Mouse (Mus musculus) embryonic facial prominence, embryonic 13.5 days (tissue): ENCODE results near the gene Slc4a5. TPM values are rescaled to one million over a fixed set of nuclear protein-coding genes. Genes with fewer than 3 reads are reported as not detected.

Experiments
- ATAC-seq: fragments of 200-750 bp; cut with Nextera tagmentation; 2 replicates; pipeline ENCODE4 v1.8.0; 2017; ENCODE audit warnings: low read depth; ENCODE audit not compliant: insufficient number of reproducible peaks, insufficient read depth, low FRiP score, low TSS enrichment
- H3K27ac ChIP-seq: fragments of 300-500 bp; sonication (generic); 2 replicates; pipeline ENCODE4 v1.5.1; 2015; ENCODE audit warnings: moderate library complexity, mild to moderate bottlenecking, inconsistent platforms
- H3K27me3 ChIP-seq: fragments of 300-500 bp; sonication (generic); 2 replicates; pipeline ENCODE4 v1.6.1; 2015; ENCODE audit warnings: mild to moderate bottlenecking, inconsistent platforms
- H3K36me3 ChIP-seq: fragments of 300-500 bp; sonication (generic); 2 replicates; pipeline ENCODE4 v1.6.1; 2015; ENCODE audit warnings: mild to moderate bottlenecking, inconsistent platforms
- H3K4me1 ChIP-seq: fragments of 300-500 bp; sonication (generic); 2 replicates; pipeline ENCODE4 v1.6.1; 2015; ENCODE audit warnings: inconsistent platforms
- H3K4me2 ChIP-seq: fragments of 300-500 bp; sonication (generic); 2 replicates; pipeline ENCODE4 v1.6.1; 2015; ENCODE audit warnings: moderate library complexity, mild to moderate bottlenecking, inconsistent platforms
- H3K4me3 ChIP-seq: fragments of 300-500 bp; sonication (generic); 2 replicates; pipeline ENCODE4 v1.5.1; 2015; ENCODE audit warnings: mild to moderate bottlenecking, inconsistent platforms
- H3K9ac ChIP-seq: fragments of 300-500 bp; sonication (generic); 2 replicates; pipeline ENCODE4 v1.6.1; 2015; ENCODE audit warnings: mild to moderate bottlenecking, inconsistent platforms
- H3K9me3 ChIP-seq: fragments of 300-500 bp; sonication (generic); 2 replicates; pipeline ENCODE4 v1.6.1; 2016; ENCODE audit warnings: inconsistent platforms
- WGBS: fragments of 180-500 bp; shearing (Covaris S2); methylation state at CpG from one replicate; pipeline ENCODE4 v1.1.7; 2015; ENCODE audit warnings: mixed read lengths; 5-methylcytosine and 5-hydroxymethylcytosine counted together
- polyA plus RNA-seq: library from polyadenylated mRNA; unstranded; fragments of >200 nt; fragmentation: Nextera tagmentation; extraction: Ambion mirVana; gene quantifications from 2 replicates; pipeline ENCODE4 v1.2.1, GENCODE M21; 2015

Slc4a5 gene
- polyA plus RNA-seq, 1 experiment from 2014 or later: 0.20 TPM

DNA sequence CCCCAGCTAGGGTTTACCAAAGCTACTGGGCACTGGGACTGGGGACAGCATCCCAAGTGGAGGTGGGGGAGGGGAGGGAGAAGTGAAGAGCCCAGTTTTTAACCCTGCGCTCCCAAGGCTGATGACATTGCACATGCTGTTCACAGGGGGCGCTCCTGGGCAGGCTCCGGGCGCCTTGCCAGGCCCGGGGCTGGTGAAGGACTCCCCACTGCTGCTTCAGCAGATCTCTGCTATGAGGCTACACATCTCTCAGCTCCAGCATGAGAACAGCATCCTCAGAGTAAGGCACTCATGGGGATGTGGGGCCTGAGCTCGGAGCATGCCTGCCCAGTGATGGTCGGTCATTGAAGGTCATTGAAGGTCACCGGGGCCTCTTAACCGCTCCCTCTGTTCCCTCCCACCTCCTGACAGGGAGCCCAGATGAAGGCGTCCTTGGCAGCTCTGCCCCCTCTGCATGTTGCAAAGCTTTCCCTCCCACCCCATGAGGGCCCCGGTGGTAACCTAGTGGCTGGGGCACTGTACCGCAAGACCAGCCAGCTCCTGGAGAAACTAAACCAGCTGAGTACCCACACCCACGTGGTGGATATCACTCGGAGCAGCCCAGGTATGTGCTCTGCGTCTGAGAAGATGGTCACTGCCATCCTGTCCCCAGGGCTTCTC lies 22.2 kb upstream of the Slc4a5 start:
- no peaks in the 10 kb centered on the region for H3K9me3 ChIP-seq
- H3K9ac ChIP-seq: 0 out of 2 replicates have a peak overlapping the region, but pooled peaks have one; percentile 21
- no peaks in the 10 kb centered on the region for H3K27me3 ChIP-seq
- H3K4me1 ChIP-seq: no peaks in the 10 kb centered on the region; the same call in 1 of the 2 replicates
- H3K27ac ChIP-seq: 0 out of 2 replicates have a peak overlapping the region, but pooled peaks have one; percentile 22
- no peak for ATAC-seq
- no peak overlapping the region for H3K4me2 ChIP-seq
- no peak overlapping the region for H3K4me3 ChIP-seq
- peaks cover 86% of the 10 kb centered on the region for H3K36me3 ChIP-seq
- 47% methylated on average over 15 of the region's 15 CpGs for WGBS

DNA sequence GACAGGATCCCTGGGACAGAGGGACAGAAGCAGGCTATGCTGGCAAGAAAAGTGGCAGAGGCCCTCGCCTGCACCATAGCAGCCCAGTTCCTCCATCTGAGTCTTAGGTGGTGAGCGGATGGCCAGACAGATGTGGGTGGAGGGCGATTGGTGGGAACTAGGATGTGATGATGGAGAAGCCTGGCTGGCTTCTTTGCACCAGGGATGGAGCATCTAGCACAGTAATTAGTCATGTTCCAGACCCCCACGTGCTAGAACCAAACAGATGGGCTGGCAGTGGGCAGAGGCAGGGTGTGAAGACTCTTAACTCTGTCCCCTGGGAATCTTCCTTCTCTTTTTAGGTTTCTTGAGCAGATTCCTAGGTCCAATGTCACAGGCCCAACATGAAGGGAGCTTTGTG lies 16.3 kb upstream of the Slc4a5 start:
- Histone ChIP-seq H3K9me3 (no peaks in the 10 kb centered on the region), H3K4me2 (no peak overlapping the region), H3K9ac (no peak overlapping the region), H3K36me3 (peaks cover 28% of the 10 kb centered on the region), H3K4me1 (no peaks in the 10 kb centered on the region), H3K27ac (no peak overlapping the region), H3K27me3 (no peaks in the 10 kb centered on the region), H3K4me3 (no peak overlapping the region)
- ATAC-seq: no peak
- 84% methylated on average over 4 of the region's 4 CpGs for WGBS

DNA sequence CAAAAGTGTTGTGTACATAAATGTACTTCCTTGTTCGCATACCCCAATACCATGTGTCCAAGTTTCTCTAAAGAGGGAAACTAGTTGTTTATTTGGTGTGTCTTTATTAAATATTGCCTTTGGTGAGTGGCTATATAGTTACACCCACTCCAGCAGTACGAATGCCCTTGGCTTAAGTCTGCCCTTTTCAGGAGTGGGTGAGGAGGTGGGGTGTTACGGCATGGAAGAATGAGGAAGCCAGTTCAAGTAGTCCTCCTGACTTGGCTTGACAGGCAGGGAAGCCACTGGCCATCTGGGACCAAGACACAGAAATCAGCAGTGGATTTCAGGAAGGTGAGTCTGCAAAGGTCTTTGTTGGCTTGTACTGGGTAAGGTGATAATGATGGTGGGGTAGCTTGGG lies 13.8 kb upstream of the Slc4a5 start:
- Histone ChIP-seq H3K9me3 (no peaks in the 10 kb centered on the region), H3K4me1 (peaks cover 5% of the 10 kb centered on the region), H3K36me3 (peaks cover 4% of the 10 kb centered on the region; the same call in 1 of the 2 replicates), H3K9ac (no peak overlapping the region), H3K27me3 (no peaks in the 10 kb centered on the region), H3K27ac (no peak overlapping the region), H3K4me3 (no peak overlapping the region), H3K4me2 (no peak overlapping the region)
- WGBS: 94% methylated on average over 3 of the region's 3 CpGs
- no peak for ATAC-seq

DNA sequence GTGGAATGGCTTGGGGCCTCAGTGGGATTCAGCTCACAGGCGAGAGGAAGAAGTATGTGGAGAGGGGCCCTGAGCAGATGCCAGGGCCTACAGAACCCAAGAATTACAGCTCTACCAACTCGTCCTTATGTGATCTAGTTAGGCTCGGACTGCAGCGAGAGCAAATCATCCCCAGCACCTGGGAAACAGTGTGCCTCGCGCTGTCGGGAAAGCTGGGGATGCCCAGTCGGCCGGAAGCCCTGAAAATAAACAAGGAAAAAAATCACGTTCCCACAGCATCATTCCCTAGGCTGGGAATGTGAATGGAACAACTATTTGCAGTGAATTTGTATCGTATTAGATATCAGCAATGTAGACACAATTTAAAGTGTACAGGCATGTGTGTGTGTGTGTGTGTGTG lies 13.3 kb upstream of the Slc4a5 start:
- ATAC-seq: no peak
- Histone ChIP-seq H3K4me3 (no peak overlapping the region), H3K9ac (no peak overlapping the region), H3K36me3 (no peaks in the 10 kb centered on the region), H3K27ac (no peak overlapping the region), H3K4me2 (no peak overlapping the region), H3K9me3 (no peaks in the 10 kb centered on the region), H3K4me1 (peaks cover 6% of the 10 kb centered on the region), H3K27me3 (no peaks in the 10 kb centered on the region)
- 75% methylated on average over 11 of the region's 11 CpGs for WGBS

DNA sequence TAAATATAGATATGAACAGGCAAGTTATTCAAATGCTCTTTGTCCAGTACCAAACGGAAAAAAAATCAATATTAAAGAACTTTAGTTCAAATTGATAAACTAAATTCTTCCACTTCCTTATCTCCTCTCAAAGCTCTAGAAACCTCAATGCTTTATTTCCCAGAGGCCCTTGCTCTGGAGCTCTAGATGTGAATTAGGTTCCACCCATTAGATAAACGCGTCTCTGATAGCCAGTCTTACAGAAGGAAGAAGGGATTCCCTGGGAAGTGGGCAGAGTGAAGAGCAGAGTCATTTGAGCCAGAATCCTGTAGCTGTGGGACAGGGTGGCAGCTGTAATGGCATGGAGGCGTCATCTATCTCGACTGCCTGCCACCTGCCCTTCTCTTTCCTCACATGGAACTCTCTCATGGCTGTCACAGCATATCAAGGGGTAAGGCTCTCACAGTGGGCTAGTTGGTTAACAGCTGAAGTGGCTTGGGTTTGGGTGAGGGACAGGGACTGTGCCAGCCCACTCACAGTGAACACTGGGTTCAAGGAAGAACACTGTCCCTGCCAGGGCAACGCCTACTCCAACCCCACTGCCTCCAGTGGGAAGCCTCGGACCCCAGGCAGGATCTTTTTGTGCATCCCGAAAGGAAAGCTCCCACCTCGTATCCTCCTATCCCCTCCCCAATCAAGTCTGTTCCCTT lies 12.1 kb upstream of the Slc4a5 start:
- H3K27ac ChIP-seq: no peak overlapping the region

DNA sequence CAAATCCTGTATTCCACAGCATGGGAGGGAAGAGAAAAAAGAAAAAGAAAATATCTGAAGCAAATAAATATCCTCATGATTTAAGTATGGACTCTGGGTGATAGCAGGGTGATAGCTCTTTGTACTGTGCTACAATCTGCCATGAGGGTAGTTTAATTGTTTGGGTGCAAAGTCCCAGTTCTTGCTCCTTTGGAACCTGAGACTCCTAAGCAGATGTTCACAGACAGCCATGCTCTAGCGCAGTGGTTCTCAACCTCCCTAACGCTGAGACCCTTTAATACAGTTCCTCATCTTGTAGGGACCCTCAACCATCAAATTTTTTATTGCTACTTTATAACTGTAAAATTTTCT lies 11.6 kb upstream of the Slc4a5 start:
- Histone ChIP-seq H3K4me2 (no peak overlapping the region), H3K9me3 (no peaks in the 10 kb centered on the region), H3K27ac (no peak overlapping the region), H3K4me3 (no peak overlapping the region), H3K27me3 (no peaks in the 10 kb centered on the region), H3K36me3 (no peaks in the 10 kb centered on the region), H3K9ac (no peak overlapping the region), H3K4me1 (peaks cover 12% of the 10 kb centered on the region)
- 78% methylated on average over 2 of the region's 2 CpGs for WGBS
- no peak for ATAC-seq

More for the DNA sequence above, 12.1 kb upstream of the Slc4a5 start:
- Histone ChIP-seq H3K9me3 (no peaks in the 10 kb centered on the region), H3K27me3 (no peaks in the 10 kb centered on the region), H3K4me2 (no peak overlapping the region), H3K4me1 (peaks cover 12% of the 10 kb centered on the region), H3K9ac (no peak overlapping the region), H3K36me3 (no peaks in the 10 kb centered on the region), H3K4me3 (no peak overlapping the region)
- WGBS: 70% methylated on average over 9 of the region's 9 CpGs
- no peak for ATAC-seq

DNA sequence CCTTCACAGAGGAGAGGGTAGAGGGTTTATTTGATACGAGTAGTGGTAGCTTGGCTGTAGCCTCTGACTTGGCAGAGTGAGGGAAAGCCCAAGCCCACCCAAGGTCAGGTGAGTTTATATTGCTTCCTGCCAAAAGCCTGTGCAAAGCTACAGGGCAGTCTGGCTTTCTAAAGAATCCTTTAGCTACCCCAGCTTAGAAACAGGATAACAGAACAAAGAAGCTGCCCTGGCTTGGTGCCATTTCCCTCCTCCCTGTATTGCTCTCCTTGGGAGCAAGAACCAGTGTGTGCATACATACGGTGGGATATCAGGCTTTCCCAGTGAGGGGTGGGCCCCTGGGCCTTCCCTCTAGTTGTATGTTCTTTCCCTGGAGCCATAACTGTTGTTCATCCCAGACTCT lies 9.1 kb upstream of the Slc4a5 start:
- no peak overlapping the region for H3K4me3 ChIP-seq
- H3K4me1 ChIP-seq: peaks cover 17% of the 10 kb centered on the region
- 30% methylated on average over 2 of the region's 2 CpGs for WGBS
- no peak for ATAC-seq
- H3K9ac ChIP-seq: no peak overlapping the region
- no peaks in the 10 kb centered on the region for H3K9me3 ChIP-seq
- H3K27ac ChIP-seq: no peak overlapping the region
- H3K36me3 ChIP-seq: no peaks in the 10 kb centered on the region
- no peak overlapping the region for H3K4me2 ChIP-seq
- H3K27me3 ChIP-seq: no peaks in the 10 kb centered on the region

- Histone ChIP-seq H3K4me1 (peaks cover 19% of the 10 kb centered on the region), H3K4me3 (no peak overlapping the region), H3K27me3 (no peaks in the 10 kb centered on the region), H3K27ac (no peak overlapping the region), H3K36me3 (no peaks in the 10 kb centered on the region), H3K9me3 (no peaks in the 10 kb centered on the region), H3K9ac (0 out of 2 replicates have a peak overlapping the region, but pooled peaks have one; percentile 32), H3K4me2 (no peak overlapping the region)
- no peak for ATAC-seq
- 25% methylated on average over 5 of the region's 5 CpGs for WGBS
Observed at GRCm38 (mm10) chr6:83211526-83211925, 8.1 kb upstream of the Slc4a5 start.

GRCm38 (mm10) chr6:83215002-83215666 lies 4.5 kb upstream of the Slc4a5 start:
- Histone ChIP-seq H3K4me3 (no peak overlapping the region), H3K27ac (no peak overlapping the region), H3K4me2 (peak overlapping the region; percentile 39), H3K9me3 (no peaks in the 10 kb centered on the region), H3K9ac (peak overlapping the region; percentile 36; the same call in 1 of the 2 replicates), H3K36me3 (no peaks in the 10 kb centered on the region), H3K4me1 (peaks cover 19% of the 10 kb centered on the region), H3K27me3 (no peaks in the 10 kb centered on the region)
- ATAC-seq: peak; percentile 67; the same call in 1 of the 2 replicates
- WGBS: 13% methylated on average over 7 of the region's 7 CpGs

- H3K9me3 ChIP-seq: no peaks in the 10 kb centered on the region
- no peak overlapping the region for H3K27ac ChIP-seq
- no peak overlapping the region for H3K4me2 ChIP-seq
- peaks cover 10% of the 10 kb centered on the region for H3K4me1 ChIP-seq
- peaks cover 26% of the 10 kb centered on the region for H3K27me3 ChIP-seq
- WGBS: 33% methylated on average over 2 of the region's 2 CpGs
- H3K9ac ChIP-seq: no peak overlapping the region
- no peaks in the 10 kb centered on the region for H3K36me3 ChIP-seq
- no peak overlapping the region for H3K4me3 ChIP-seq
- ATAC-seq: no peak
Observed at GRCm38 (mm10) chr6:83231486-83231885, 11.9 kb downstream of the Slc4a5 start.

GRCm38 (mm10) chr6:83233306-83233705 lies 13.7 kb downstream of the Slc4a5 start:
- Histone ChIP-seq H3K27me3 (peaks cover 29% of the 10 kb centered on the region), H3K27ac (no peak overlapping the region), H3K4me3 (no peak overlapping the region), H3K9ac (no peak overlapping the region), H3K9me3 (no peaks in the 10 kb centered on the region), H3K4me2 (no peak overlapping the region), H3K4me1 (peaks cover 19% of the 10 kb centered on the region), H3K36me3 (no peaks in the 10 kb centered on the region)
- no peak for ATAC-seq
- WGBS: 73% methylated on average over 4 of the region's 4 CpGs
